Mouse (Mus musculus) embryo, embryonic 10.5 days (tissue): ENCODE results near the gene C5ar1.

Source experiments
- DNase-seq: peaks from one replicate; pipeline ENCODE4 v3.0.0-alpha.2; 2015; ENCODE audit warnings: low spot score

Gene C5ar1

GRCm38 (mm10) chr7:16221582-16222272, 37.6 kb downstream of the C5ar1 start, which contains the start of gene Dhx34:
Gene Dhx34 (minus strand): TSS chr7:16222037.
- DNase-seq: peak; percentile 98

- DNase-seq: no peak
Measured at GRCm38 (mm10) chr7:16213986-16214385, 45.4 kb downstream of the C5ar1 start.

GRCm38 (mm10) chr7:16213196-16213595, 46.1 kb downstream of the C5ar1 start:
- no peak for DNase-seq

GRCm38 (mm10) chr7:16210862-16211365, 48.4 kb downstream of the C5ar1 start:
- peak; percentile 28 for DNase-seq

GRCm38 (mm10) chr7:16208781-16209665, 50.3 kb downstream of the C5ar1 start:
- no peak for DNase-seq

- DNase-seq: no peak
Measured at GRCm38 (mm10) chr7:16207496-16207895, 51.8 kb downstream of the C5ar1 start.

- DNase-seq: no peak
Measured at GRCm38 (mm10) chr7:16207076-16207475, 52.3 kb downstream of the C5ar1 start.

- no peak for DNase-seq
Measured at GRCm38 (mm10) chr7:16204791-16205190, 54.5 kb downstream of the C5ar1 start.

GRCm38 (mm10) chr7:16203505-16203903, 55.8 kb downstream of the C5ar1 start:
- DNase-seq: no peak

- no peak for DNase-seq
Measured at GRCm38 (mm10) chr7:16202756-16203504, 56.4 kb downstream of the C5ar1 start.

- no peak for DNase-seq
Measured at GRCm38 (mm10) chr7:16201136-16201535, 58.2 kb downstream of the C5ar1 start.

GRCm38 (mm10) chr7:16198540-16198939, 60.8 kb downstream of the C5ar1 start:
- DNase-seq: no peak

GRCm38 (mm10) chr7:16197166-16197565, 62.2 kb downstream of the C5ar1 start:
- DNase-seq: no peak
